Mouse (Mus musculus) CH12.LX (cell line): Measurements from ENCODE around the gene Pawr. TPM values are rescaled to one million over a fixed set of nuclear protein-coding genes. Genes with fewer than 3 reads are reported as not detected.

ENCODE experiments used
- DNase-seq: peaks from one replicate; pipeline ENCODE4 v3.0.0-alpha.2; 2013; ENCODE audit errors: extremely low read depth
- H3K27ac ChIP-seq: 2 replicates; pipeline ENCODE4 v1.5.1; 2012; ENCODE audit warnings: low read depth, mild to moderate bottlenecking, control low read depth, moderate library complexity; ENCODE audit not compliant: insufficient read depth
- H3K27me3 ChIP-seq: replicated peaks from 2 replicates; pipeline ENCODE3; 2012; ENCODE audit warnings: inconsistent platforms
- H3K36me3 ChIP-seq, 2 experiments: replicated peaks in 1 of 2; 2 replicates each; pipeline versions ENCODE3 to v1.6.1; 2012; ENCODE audit warnings: inconsistent platforms in 1 of 2, low read length in 1 of 2, mild to moderate bottlenecking in 1 of 2, mixed read lengths in 1 of 2, moderate library complexity in 1 of 2; ENCODE audit not compliant: control insufficient read depth in 1 of 2, insufficient read depth in 1 of 2
- H3K4me1 ChIP-seq, 2 experiments: 2 replicates each; pipeline ENCODE4 v1.6.1; 2012; ENCODE audit warnings: inconsistent platforms in 1 of 2, moderate library complexity in 1 of 2; ENCODE audit not compliant: insufficient read depth in 2 of 2, control insufficient read depth in 1 of 2
- H3K4me2 ChIP-seq: 2 replicates; pipeline ENCODE4 v1.6.1; 2012; ENCODE audit warnings: low read depth, mild to moderate bottlenecking, control low read depth; ENCODE audit not compliant: poor library complexity, insufficient read depth, severe bottlenecking
- H3K4me3 ChIP-seq, 3 experiments: fragments of 150-350 bp in 1 of 3; sonication (generic) in 1 of 3; replicated peaks in 1 of 3; 2 replicates each; pipeline versions ENCODE3 to v1.5.1; 2011 to 2012; ENCODE audit warnings: low read depth in 2 of 3, low read length in 2 of 3, mild to moderate bottlenecking in 2 of 3, moderate library complexity in 2 of 3, control low read depth in 1 of 3, improper control_type of control experiment in 1 of 3, inconsistent platforms in 1 of 3, mixed read lengths in 1 of 3; ENCODE audit not compliant: poor library complexity in 1 of 3
- H3K79me2 ChIP-seq: replicated peaks from 2 replicates; pipeline ENCODE4 v1.6.1; 2012; ENCODE audit warnings: mild to moderate bottlenecking, moderate library complexity; ENCODE audit not compliant: control insufficient read depth, poor library complexity, insufficient read depth, severe bottlenecking; ENCODE audit errors: extremely low read depth
- H3K9ac ChIP-seq: 2 replicates; pipeline ENCODE4 v1.6.1; 2012; ENCODE audit warnings: low read depth, mild to moderate bottlenecking, control low read depth, moderate library complexity; ENCODE audit not compliant: insufficient read depth
- H3K9me3 ChIP-seq: replicated peaks from 2 replicates; pipeline ENCODE3; 2012; ENCODE audit warnings: low read length, inconsistent platforms, mixed read lengths
- BHLHE40 ChIP-seq: IDR thresholded peaks from 2 replicates; pipeline ENCODE4 v1.6.1; 2011; ENCODE audit warnings: mild to moderate bottlenecking, low read depth, low read length, improper control_type of control experiment
- CHD1 ChIP-seq: IDR thresholded peaks from 2 replicates; pipeline ENCODE4 v1.6.1; 2012; ENCODE audit warnings: low read depth, low read length, improper control_type of control experiment, inconsistent platforms
- CTCF ChIP-seq, 2 experiments: IDR thresholded peaks in 1 of 2; conservative IDR thresholded peaks in 1 of 2; 2 replicates each; pipeline ENCODE4 v1.5.1; 2011 to 2012; ENCODE audit warnings: low read depth in 2 of 2, low read length in 2 of 2, improper control_type of control experiment in 1 of 2, inconsistent platforms in 1 of 2, mild to moderate bottlenecking in 1 of 2, moderate library complexity in 1 of 2
- E2F4 ChIP-seq: IDR thresholded peaks from 2 replicates; pipeline ENCODE4 v1.6.1; 2011; ENCODE audit warnings: low read depth, low read length, improper control_type of control experiment; ENCODE audit not compliant: insufficient replicate concordance
- HCFC1 ChIP-seq: IDR thresholded peaks from 2 replicates; pipeline ENCODE4 v1.6.1; 2012; ENCODE audit warnings: low read depth, mild to moderate bottlenecking, inconsistent platforms, low read length, improper control_type of control experiment
- JUND ChIP-seq: conservative IDR thresholded peaks from 2 replicates; pipeline ENCODE4 v1.6.1; 2011; ENCODE audit warnings: low read depth, low read length, improper control_type of control experiment
- KAT2A ChIP-seq: IDR thresholded peaks from 2 replicates; pipeline ENCODE4 v1.6.1; 2012; ENCODE audit warnings: low read length, improper control_type of control experiment, inconsistent platforms; ENCODE audit not compliant: insufficient replicate concordance
- MAZ ChIP-seq: IDR thresholded peaks from 2 replicates; pipeline ENCODE4 v1.6.1; 2012; ENCODE audit warnings: low read depth, mild to moderate bottlenecking, inconsistent platforms, low read length, improper control_type of control experiment, moderate library complexity
- MEF2A ChIP-seq: IDR thresholded peaks from 2 replicates; pipeline ENCODE4 v1.6.1; 2014; ENCODE audit warnings: low read depth, mild to moderate bottlenecking, inconsistent platforms, low read length, improper control_type of control experiment, borderline replicate concordance
- MYC ChIP-seq: IDR thresholded peaks from 2 replicates; pipeline ENCODE4 v1.6.1; 2011; ENCODE audit warnings: low read depth, mild to moderate bottlenecking, improper control_type of control experiment, low read length
- NELFE ChIP-seq: IDR thresholded peaks from 2 replicates; pipeline ENCODE4 v1.6.1; 2011; ENCODE audit warnings: low read depth, low read length, improper control_type of control experiment
- RAD21 ChIP-seq: IDR thresholded peaks from 2 replicates; pipeline ENCODE4 v1.6.1; 2011; ENCODE audit warnings: low read depth, mild to moderate bottlenecking, low read length, improper control_type of control experiment, moderate library complexity
- SIN3A ChIP-seq: IDR thresholded peaks from 2 replicates; pipeline ENCODE4 v1.6.1; 2012; ENCODE audit warnings: low read length, improper control_type of control experiment, inconsistent platforms
- TBP ChIP-seq: conservative IDR thresholded peaks from 2 replicates; pipeline ENCODE4 v1.6.1; 2011; ENCODE audit warnings: low read depth, low read length, improper control_type of control experiment
- ZC3H11A ChIP-seq: IDR thresholded peaks from 2 replicates; pipeline ENCODE4 v1.6.1; 2012; ENCODE audit warnings: low read depth, mild to moderate bottlenecking, inconsistent platforms, low read length, improper control_type of control experiment
- ZKSCAN1 ChIP-seq: IDR thresholded peaks from 2 replicates; pipeline ENCODE4 v1.6.1; 2012; ENCODE audit warnings: low read depth, inconsistent platforms, low read length, improper control_type of control experiment, borderline replicate concordance
- ZNF384 ChIP-seq: IDR thresholded peaks from 2 replicates; pipeline ENCODE4 v1.6.1; 2012; ENCODE audit warnings: low read depth, low read length, improper control_type of control experiment, inconsistent platforms
- dilution Hi-C: fragments of 300-500 bp; cut with MboI; formaldehyde crosslinking; loops from 2 replicates; pipeline ENCODE4 v1.14.3; 2020; ENCODE audit warnings: low sequenced_read_pairs; ENCODE audit not compliant: extremely low pct_unique_long_range_greater_than_20kb, extremely low pct_ligation_motif_present
- in situ Hi-C: fragments of 300-500 bp; cut with MboI; formaldehyde crosslinking; loops from 3 replicates; pipeline ENCODE4 v1.14.3; 2019; ENCODE audit warnings: low sequenced_read_pairs, low pct_ligation_motif_present, low pct_unique_long_range_greater_than_20kb, mixed read lengths
- polyA plus RNA-seq: library from polyadenylated mRNA; unstranded; fragments of >175 nt; gene quantifications from 2 replicates; pipeline ENCODE4 v1.2.1, GENCODE M21; 2012; ENCODE audit warnings: low read depth; ENCODE audit not compliant: insufficient read length
- total RNA-seq, 2 experiments: library from RNA; depleted of rRNA; stranded (reverse); fragments of 300-350 nt in 1 of 2; fragments of >200 nt in 1 of 2; gene quantifications; 2 replicates each; pipeline ENCODE4 v1.2.3; 2012 to 2014

The Pawr gene
- total and polyA plus RNA-seq, 3 experiments: not detected

- no peak overlapping the region for H3K4me2 ChIP-seq
- H3K36me3 ChIP-seq: no peaks in the 10 kb centered on the region
- in situ Hi-C loops: no loop called here
- TF ChIP-seq KAT2A: no peak
- TF ChIP-seq ZC3H11A: no peak
- TF ChIP-seq E2F4: no peak
- no peak for TF ChIP-seq HCFC1
- no peak for TF ChIP-seq MEF2A
- TF ChIP-seq CTCF (conservative IDR thresholded peaks at IDR 0.05 in 1 of 2, IDR thresholded peaks at IDR 0.05 in 1 of 2; ENCODE audit: low read depth in 2 of 2, low read length in 2 of 2): no peak
- TF ChIP-seq JUND: no peak
- TF ChIP-seq ZKSCAN1: no peak
- no peak for TF ChIP-seq ZNF384
- TF ChIP-seq NELFE: no peak
- no peak for TF ChIP-seq BHLHE40
- no peak for TF ChIP-seq CHD1
- TF ChIP-seq MYC: no peak
- TF ChIP-seq MAZ: no peak
- H3K27ac ChIP-seq: no peak overlapping the region
- no peaks in the 10 kb centered on the region for H3K9me3 ChIP-seq
- H3K4me1 ChIP-seq: no peaks in the 10 kb centered on the region
- no peak overlapping the region for H3K4me3 ChIP-seq
- no peak for DNase-seq
- no peaks in the 10 kb centered on the region for H3K79me2 ChIP-seq
- no peak overlapping the region for H3K9ac ChIP-seq
- no peaks in the 10 kb centered on the region for H3K27me3 ChIP-seq
- dilution Hi-C loops: no loop called here
These were observed 70.8 kb downstream of the Pawr start for GRCm38 (mm10) chr10:108402751-108403150.

GRCm38 (mm10) chr10:108403366-108403865 is 71.5 kb downstream of the Pawr start:
- no peak for TF ChIP-seq SIN3A
- no peak for TF ChIP-seq MEF2A
- TF ChIP-seq TBP: no peak
- TF ChIP-seq RAD21: no peak
- Histone ChIP-seq H3K36me3 (no peaks in the 10 kb centered on the region), H3K4me2 (no peak overlapping the region), H3K27me3 (no peaks in the 10 kb centered on the region), H3K9me3 (no peaks in the 10 kb centered on the region), H3K9ac (no peak overlapping the region), H3K27ac (no peak overlapping the region), H3K4me1 (no peaks in the 10 kb centered on the region), H3K79me2 (no peaks in the 10 kb centered on the region), H3K4me3 (no peak overlapping the region)
- dilution Hi-C loops: no loop called here
- in situ Hi-C loops: no loop called here
- DNase-seq: no peak
